Mouse (Mus musculus): ENCODE results near the gene Tmc1. TPM values are rescaled to one million over a fixed set of nuclear protein-coding genes. Genes with fewer than 3 reads are reported as not detected.

The Tmc1 gene
- total and polyA plus RNA-seq, 3 experiments: 0.09 TPM; not detected in 2

DNA sequence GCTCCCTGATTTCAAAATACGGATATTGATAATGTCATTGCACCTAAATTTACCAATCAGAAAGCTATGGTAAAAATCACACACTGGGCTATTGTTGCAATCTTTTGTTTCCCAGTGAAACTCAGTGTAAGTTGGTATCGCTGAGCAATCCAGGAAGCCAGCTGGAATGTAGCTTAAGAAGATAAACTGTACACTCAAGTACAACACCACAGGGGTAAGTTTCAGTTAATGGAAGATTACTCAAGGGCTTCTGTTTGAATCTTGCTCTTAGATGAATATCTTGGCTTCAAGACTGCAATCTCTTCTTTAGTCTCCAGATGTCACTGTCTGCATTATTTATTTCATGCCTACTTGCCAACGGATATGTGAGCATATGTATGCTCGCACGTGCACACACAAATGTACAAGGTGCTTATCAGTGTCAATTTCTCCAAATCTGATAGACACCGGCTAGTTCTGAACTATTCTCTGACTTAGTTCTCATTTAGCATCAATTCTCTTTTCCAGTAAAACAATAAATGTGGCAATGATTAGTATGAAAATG lies 156.4 kb downstream of the Tmc1 start:
- DNase-seq: no peak

GRCm38 (mm10) chr19:20796001-20796400 lies 158.0 kb downstream of the Tmc1 start:
- DNase-seq: no peak

DNA sequence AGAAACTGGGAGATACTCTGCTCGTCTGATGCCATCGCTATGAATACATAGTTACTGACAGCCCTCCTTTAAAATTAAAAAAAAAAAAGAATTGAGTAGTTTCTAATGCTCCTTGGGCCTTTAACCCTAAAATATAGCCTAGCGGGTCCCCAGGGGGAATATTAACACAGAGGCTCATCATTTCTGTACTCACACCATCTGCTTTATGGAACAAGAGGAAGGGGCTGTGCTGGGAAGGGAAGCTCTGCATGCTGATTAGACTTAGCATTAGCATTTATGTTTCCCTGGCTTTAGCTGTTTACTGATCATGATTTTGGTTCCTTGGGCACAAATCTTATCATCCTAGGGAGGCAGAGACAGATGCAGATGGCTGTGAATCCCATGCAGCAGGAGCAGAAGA lies 159.0 kb downstream of the Tmc1 start:
- DNase-seq: no peak

- no peak for DNase-seq
These were observed 161.2 kb downstream of the Tmc1 start for GRCm38 (mm10) chr19:20792811-20793210.

GRCm38 (mm10) chr19:20787289-20787688 lies 166.7 kb downstream of the Tmc1 start:
- DNase-seq: no peak

DNA sequence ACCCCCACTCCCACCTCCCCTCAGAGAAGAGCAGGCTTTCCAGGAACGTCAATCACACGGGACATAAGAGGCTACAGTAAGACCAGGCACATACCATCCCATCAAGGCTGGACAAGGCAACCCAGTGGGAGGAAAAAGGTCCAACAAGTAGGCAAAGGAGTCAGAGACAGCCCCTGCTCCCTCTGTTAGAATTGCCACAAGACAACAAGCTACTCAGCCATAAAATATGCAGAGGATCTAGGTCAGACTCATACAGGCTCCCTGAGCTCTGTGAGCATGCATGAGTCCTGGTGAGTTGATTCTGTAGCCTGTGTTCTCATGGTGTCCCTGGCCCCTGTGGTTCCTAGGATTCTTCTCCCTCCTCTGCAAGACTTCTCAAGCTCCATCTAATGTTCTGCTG lies 178.3 kb downstream of the Tmc1 start:
- DNase-seq: no peak

DNA sequence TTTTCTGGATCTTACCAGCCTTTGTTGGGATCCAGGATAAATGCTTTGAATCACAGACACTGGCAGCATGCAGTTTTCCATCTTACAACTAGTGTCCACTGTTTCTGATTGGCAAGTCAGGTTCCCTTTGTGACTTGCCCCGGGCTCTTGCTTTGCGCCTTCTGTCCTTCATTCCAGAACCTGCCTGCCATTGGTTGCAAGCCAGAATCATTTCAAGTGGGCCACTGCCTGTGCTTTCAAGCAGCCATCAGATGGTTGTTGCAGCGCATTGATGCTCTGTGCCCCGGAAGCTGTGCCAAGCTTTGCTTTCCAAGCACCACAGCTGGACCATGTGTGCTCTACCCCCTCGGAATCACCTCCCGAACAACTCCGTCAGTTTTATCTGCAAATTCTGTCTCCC lies 180.1 kb downstream of the Tmc1 start:
- DNase-seq: no peak

DNA sequence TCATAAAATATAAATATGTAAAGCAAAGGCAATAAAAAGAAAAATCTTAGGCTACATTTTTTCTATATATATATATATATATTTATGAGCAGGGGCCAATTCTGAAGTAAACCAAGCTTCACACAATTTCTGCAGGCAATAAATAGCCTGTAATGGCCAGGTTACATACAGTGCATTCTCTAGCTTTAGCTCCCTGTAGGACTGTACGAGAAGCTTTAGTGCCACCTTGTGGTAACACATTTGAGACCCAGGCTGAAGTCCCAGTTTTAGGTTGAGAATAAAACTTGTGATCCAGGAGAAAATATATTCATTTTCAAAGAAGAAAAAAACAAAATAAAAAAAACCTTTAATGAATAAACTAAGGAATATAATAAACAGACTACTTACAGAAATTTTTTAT lies 189.8 kb downstream of the Tmc1 start:
- peak; percentile 4 for DNase-seq

- no peak for DNase-seq
These were observed 192.2 kb downstream of the Tmc1 start for GRCm38 (mm10) chr19:20761675-20762426.

DNA sequence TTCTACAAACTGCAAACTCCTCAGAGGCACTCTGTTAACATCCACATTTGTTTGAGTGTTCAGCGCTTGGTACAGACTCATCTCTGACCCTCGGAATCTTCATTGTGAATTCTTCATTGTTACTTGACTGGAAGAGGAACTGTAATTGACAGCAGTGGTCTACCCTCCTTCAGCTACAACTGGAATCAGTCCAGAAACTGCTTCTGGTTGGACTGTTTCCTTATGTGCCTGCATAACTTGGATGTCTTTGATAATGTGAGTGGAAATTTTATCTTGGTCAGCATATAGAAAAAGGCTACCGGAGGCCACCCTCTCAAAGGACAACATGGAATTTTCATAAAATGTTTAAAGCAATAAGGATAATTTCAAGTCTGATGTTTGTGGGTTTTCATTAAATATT lies 192.9 kb downstream of the Tmc1 start:
- DNase-seq: no peak

DNA sequence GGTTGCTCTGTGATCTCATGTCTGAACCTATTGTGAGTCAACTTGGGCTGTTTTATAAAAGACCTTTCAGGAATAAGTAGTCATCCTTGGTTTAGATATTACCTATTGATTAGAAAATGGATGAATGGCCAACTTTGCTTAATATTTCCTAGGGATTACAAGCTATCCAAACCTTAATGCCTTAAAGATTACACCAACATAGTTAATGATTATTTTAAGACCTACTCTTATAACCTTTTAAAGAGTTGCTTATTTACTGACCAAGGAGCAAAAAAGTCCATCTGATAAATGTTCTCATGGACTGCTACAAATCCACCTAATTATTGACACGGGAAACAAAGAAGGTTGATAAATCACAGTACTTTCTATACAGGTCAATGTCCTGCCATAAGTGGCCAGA lies 209.4 kb downstream of the Tmc1 start:
- no peak for DNase-seq

Other genes with a start within 250 kb of the Tmc1 start
- gene Aldh1a7, start 226.6 kb downstream of the Tmc1 start, total RNA-seq (2021): 10 to 100 TPM; 13.2 to 15.9 TPM
- 1.6 and 2.3 TPM in 2 replicates for gene Aldh1a7, start 226.6 kb downstream of the Tmc1 start, polyA plus RNA-seq (2012; rRNA removed)